Mouse (Mus musculus): ENCODE measurements around the gene Ehbp1. TPM values are rescaled to one million over a fixed set of nuclear protein-coding genes. Genes with fewer than 3 reads are reported as not detected.
A peak's percentile ranks its signal among the peaks of the same experiment; 100 is the strongest.

Ehbp1 gene
- total RNA-seq, 2 experiments from 2014 or later, result 14.0 to 15.6 TPM

GRCm38 (mm10) chr11:22154501-22155294 lies 187.4 kb downstream of the Ehbp1 start:
- peak; percentile 19 for DNase-seq
- intact Hi-C loops (cut with DNase I; ENCODE audit: low total_unique reads), result no loop called here

GRCm38 (mm10) chr11:22140737-22141136 lies 201.4 kb downstream of the Ehbp1 start:
- intact Hi-C loops (cut with DNase I; ENCODE audit: low total_unique reads), result no loop called here
- DNase-seq, result no peak

- intact Hi-C loops (cut with DNase I; ENCODE audit: low total_unique reads), result no loop called here
- no peak for DNase-seq
Measured at GRCm38 (mm10) chr11:22138466-22138865, 203.6 kb downstream of the Ehbp1 start.

- intact Hi-C loops (cut with DNase I; ENCODE audit: low total_unique reads), result no loop called here
- no peak for DNase-seq
Measured at GRCm38 (mm10) chr11:22125188-22125587, 216.9 kb downstream of the Ehbp1 start.

- intact Hi-C loops (cut with DNase I; ENCODE audit: low total_unique reads), result no loop called here
- no peak for DNase-seq
Measured at GRCm38 (mm10) chr11:22118853-22119252, 223.2 kb downstream of the Ehbp1 start.

- no peak for DNase-seq
- intact Hi-C loops (cut with DNase I; ENCODE audit: low total_unique reads), result no loop called here
Measured at GRCm38 (mm10) chr11:22112161-22112560, 229.9 kb downstream of the Ehbp1 start.

- DNase-seq, result no peak
- intact Hi-C loops (cut with DNase I; ENCODE audit: low total_unique reads), result no loop called here
Measured at GRCm38 (mm10) chr11:22089346-22089745, 252.7 kb downstream of the Ehbp1 start.

- no peak for DNase-seq
- intact Hi-C loops (cut with DNase I; ENCODE audit: low total_unique reads), result no loop called here
Measured at GRCm38 (mm10) chr11:22063352-22063751, 278.7 kb downstream of the Ehbp1 start.

GRCm38 (mm10) chr11:22061660-22062059 lies 280.4 kb downstream of the Ehbp1 start:
- intact Hi-C loops (cut with DNase I; ENCODE audit: low total_unique reads), result no loop called here
- no peak for DNase-seq

GRCm38 (mm10) chr11:22057538-22057937 lies 284.6 kb downstream of the Ehbp1 start:
- intact Hi-C loops (cut with DNase I; ENCODE audit: low total_unique reads), result no loop called here
- DNase-seq, result no peak

- intact Hi-C loops (cut with DNase I; ENCODE audit: low total_unique reads), result no loop called here
- DNase-seq, result no peak
Measured at GRCm38 (mm10) chr11:22055908-22056307, 286.2 kb downstream of the Ehbp1 start.

- DNase-seq, result no peak
- intact Hi-C loops (cut with DNase I; ENCODE audit: low total_unique reads), result no loop called here
Measured at GRCm38 (mm10) chr11:22053034-22053668, 288.9 kb downstream of the Ehbp1 start.

GRCm38 (mm10) chr11:22050864-22051263 lies 291.2 kb downstream of the Ehbp1 start:
- intact Hi-C loops (cut with DNase I; ENCODE audit: low total_unique reads), result no loop called here
- no peak for DNase-seq

- no peak for DNase-seq
- intact Hi-C loops (cut with DNase I; ENCODE audit: low total_unique reads), result no loop called here
Measured at GRCm38 (mm10) chr11:22039854-22040426, 302.2 kb downstream of the Ehbp1 start.

GRCm38 (mm10) chr11:22034564-22035105 lies 307.5 kb downstream of the Ehbp1 start:
- intact Hi-C loops (cut with DNase I; ENCODE audit: low total_unique reads), result no loop called here
- no peak for DNase-seq

GRCm38 (mm10) chr11:22033582-22033981 lies 308.5 kb downstream of the Ehbp1 start:
- DNase-seq, result no peak
- intact Hi-C loops (cut with DNase I; ENCODE audit: low total_unique reads), result no loop called here

GRCm38 (mm10) chr11:22020602-22021001 lies 321.5 kb downstream of the Ehbp1 start:
- intact Hi-C loops (cut with DNase I; ENCODE audit: low total_unique reads), result no loop called here
- no peak for DNase-seq

- intact Hi-C loops (cut with DNase I; ENCODE audit: low total_unique reads), result no loop called here
Measured at GRCm38 (mm10) chr11:22017444-22017843, 324.6 kb downstream of the Ehbp1 start.

GRCm38 (mm10) chr11:22016341-22016740 lies 325.8 kb downstream of the Ehbp1 start:
- intact Hi-C loops (cut with DNase I; ENCODE audit: low total_unique reads), result no loop called here
- no peak for DNase-seq

More at GRCm38 (mm10) chr11:22017444-22017843, 324.6 kb downstream of the Ehbp1 start:
- no peak for DNase-seq

- intact Hi-C loops (cut with DNase I; ENCODE audit: low total_unique reads), result no loop called here
- no peak for DNase-seq
Measured at GRCm38 (mm10) chr11:22008817-22009216, 333.3 kb downstream of the Ehbp1 start.

All from gastrocnemius, postnatal 14 days (tissue).